In genomic region chr6:119064430-119064829, GRCm38 (mm10) we compare ENCODE assay signal across 26 mouse cellular contexts.
"Had no signal": no experiment of that assay in that cellular context is flagged by ENCODE, and none has a peak within 500 bp of the region (broad histone marks: within the 10 kb centered on the region; RNA-seq: fewer than 3 reads in every experiment).

No protein-coding gene starts in this region.

- ATAC-seq: hindbrain, embryonic 16.5 days; inflammation-experienced regulatory T-cells, adult 6 months; intestine, embryonic 15.5 days; intestine, postnatal 0 days; liver, embryonic 12.5 days had no signal

- DNase-seq: gastrocnemius, adult 2 months; gastrocnemius, postnatal 10 days; gastrocnemius, postnatal 25 days; heart, adult 18-20 months; heart, postnatal 14 days; heart, postnatal 4 days; kidney, adult 18-20 months; kidney, adult 8-10 months; kidney, postnatal 10 days; kidney, postnatal 25 days; kidney, postnatal 4 days; layer of hippocampus, adult 9-11 months; lung, adult 18-20 months had no signal

- H3K9ac ChIP-seq: heart, embryonic 15.5 days; hindbrain, embryonic 12.5 days; hindbrain, embryonic 14.5 days; intestine, embryonic 15.5 days; limb, embryonic 13.5 days; limb, embryonic 15.5 days; liver, embryonic 12.5 days; liver, embryonic 14.5 days had no signal

- H3K27me3 ChIP-seq: heart, embryonic 15.5 days; hindbrain, embryonic 12.5 days; intestine, embryonic 15.5 days; limb, embryonic 13.5 days; limb, embryonic 15.5 days; liver, embryonic 12.5 days had no signal

- H3K36me3 ChIP-seq: heart, embryonic 15.5 days; hindbrain, embryonic 10.5 days; hindbrain, embryonic 12.5 days; intestine, embryonic 15.5 days; limb, embryonic 13.5 days; limb, embryonic 15.5 days; liver, embryonic 12.5 days had no signal

- H3K4me3 ChIP-seq: gastrocnemius, adult 2 months; heart, embryonic 15.5 days; hindbrain, embryonic 10.5 days; hindbrain, embryonic 12.5 days; intestine, embryonic 15.5 days; left cerebral cortex, adult 2 months; limb, embryonic 13.5 days; limb, embryonic 15.5 days; liver, embryonic 12.5 days had no signal

- H3K4me1 ChIP-seq: intestine, embryonic 15.5 days; liver, embryonic 12.5 days had no signal

- H3K9me3 ChIP-seq: heart, embryonic 15.5 days; hindbrain, embryonic 10.5 days; hindbrain, embryonic 12.5 days; intestine, embryonic 15.5 days; limb, embryonic 13.5 days; limb, embryonic 15.5 days; liver, embryonic 12.5 days had no signal

- H3K27ac ChIP-seq: gastrocnemius, adult 2 months; heart, embryonic 15.5 days; hindbrain, embryonic 10.5 days; hindbrain, embryonic 12.5 days; hindbrain, embryonic 14.5 days; intestine, embryonic 15.5 days; left cerebral cortex, adult 2 months; limb, embryonic 13.5 days; limb, embryonic 15.5 days; liver, embryonic 12.5 days; liver, embryonic 14.5 days had no signal

- H3K4me2 ChIP-seq: heart, embryonic 15.5 days; hindbrain, embryonic 12.5 days; hindbrain, embryonic 14.5 days; intestine, embryonic 15.5 days; limb, embryonic 13.5 days; limb, embryonic 15.5 days; liver, embryonic 12.5 days had no signal
